In genomic region chr1:153040091-153040490, GRCm38 (mm10) we compare ENCODE assay signal across 9 mouse cellular contexts.
A peak's percentile ranks its signal among the peaks of the same experiment; 100 is the strongest.
DNase-seq lines count a peak whose midpoint lies in the region; ATAC-seq lines count a peak whose summit lies in the region.
"Had no signal": no experiment of that assay in that cellular context is flagged by ENCODE, and none has a peak within 500 bp of the region (broad histone marks: within the 10 kb centered on the region; RNA-seq: fewer than 3 reads in every experiment).

No protein-coding gene starts in this region.

- H3K4me2 ChIP-seq in hindbrain, embryonic 16.5 days (ENCODE audit: low read length): no peak overlapping the region
- H3K4me2 ChIP-seq: limb, embryonic 13.5 days had no signal

- no peak overlapping the region for H3K27ac ChIP-seq in hindbrain, embryonic 16.5 days (ENCODE audit: low read depth, low read length)
- H3K27ac ChIP-seq: limb, embryonic 13.5 days had no signal

- H3K4me3 ChIP-seq in hindbrain, embryonic 16.5 days (ENCODE audit: low read length): no peak overlapping the region
- H3K4me3 ChIP-seq: limb, embryonic 13.5 days had no signal

- ATAC-seq in hindbrain, embryonic 16.5 days: peak; percentile 22; the same call in 1 of the 2 replicates

- DNase-seq in left cerebral cortex, adult 11 months (ENCODE audit: low spot score): peak; percentile 38
- no peak for DNase-seq in left cerebral cortex, postnatal 36 days (ENCODE audit: low spot score in 2 of 2)
- DNase-seq in NIH3T3 (ENCODE audit: low read depth): peak; percentile 81
- peak; percentile 83 for DNase-seq in cerebellum, adult 9-11 months
- peak; percentile 77 for DNase-seq in retina, embryonic 14.5 days (ENCODE audit: low spot score)
- no peak for DNase-seq in thymus, postnatal 14 days
- DNase-seq in right cerebral cortex, postnatal 25 days: no peak

- H3K4me1 ChIP-seq in hindbrain, embryonic 16.5 days (ENCODE audit: control insufficient read depth, insufficient read depth, low read depth, low read length): peaks cover 16% of the 10 kb centered on the region

- H3K27me3 ChIP-seq in hindbrain, embryonic 16.5 days (replicated peaks; ENCODE audit: control insufficient read depth, insufficient read depth, low read length): no peaks in the 10 kb centered on the region

- H3K9ac ChIP-seq in hindbrain, embryonic 16.5 days (ENCODE audit: low read depth, low read length): no peak overlapping the region
- H3K9ac ChIP-seq: limb, embryonic 13.5 days had no signal

- no peaks in the 10 kb centered on the region for H3K36me3 ChIP-seq in hindbrain, embryonic 16.5 days (ENCODE audit: control insufficient read depth, insufficient read depth, low read length)
- H3K36me3 ChIP-seq: limb, embryonic 13.5 days had no signal

- intact Hi-C loops in left cerebral cortex, postnatal 36 days (cut with DNase I): no loop called here

- WGBS in hindbrain, embryonic 16.5 days: 20% methylated on average over 3 of the region's 3 CpGs

- H3K9me3 ChIP-seq in hindbrain, embryonic 16.5 days (ENCODE audit: control insufficient read depth, low read length): no peaks in the 10 kb centered on the region
- H3K9me3 ChIP-seq: limb, embryonic 13.5 days had no signal

Comparison
In these comparisons a context has a peak if more than half of its experiments do, and no peak if none do; other contexts are left out.
1. DNase-seq: peak in left cerebral cortex, adult 11 months (single experiment), NIH3T3 (single experiment), cerebellum, adult 9-11 months (single experiment) and retina, embryonic 14.5 days (single experiment); none in left cerebral cortex, postnatal 36 days (0 of 2), thymus, postnatal 14 days (single experiment) and right cerebral cortex, postnatal 25 days (single experiment).